Mouse (Mus musculus): ENCODE data around the gene Gpr156. TPM values are rescaled to one million over a fixed set of nuclear protein-coding genes. Genes with fewer than 3 reads are reported as not detected.
"Not testable (repeated sequence)": the region's sequence is repeated elsewhere in the genome, so short reads cannot be mapped to it uniquely, and the experiment has no call there.

Gpr156 gene
- total RNA-seq, 2 experiments from 2014 or later, result 0.74 to 0.81 TPM

DNA sequence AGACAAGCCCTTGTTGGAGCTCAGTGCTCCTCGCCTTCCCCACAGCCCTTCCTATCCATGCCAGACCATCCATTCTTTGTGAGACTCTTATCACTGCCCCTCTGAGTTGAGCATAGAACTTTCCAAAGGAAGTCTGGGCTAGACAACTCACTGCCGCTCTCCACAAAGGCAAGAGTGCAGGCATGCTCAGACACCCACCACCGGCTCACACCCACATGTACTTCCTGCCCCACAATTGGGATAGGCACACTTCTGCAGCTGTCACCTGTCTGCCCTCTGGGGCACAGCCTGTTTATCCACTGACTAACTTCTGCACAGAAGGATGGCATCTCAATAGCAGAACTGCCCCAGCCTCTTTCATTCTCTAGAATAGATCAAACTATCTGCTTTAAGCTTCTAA, 86.2 kb downstream of the Gpr156 start:
- no peak for DNase-seq (ENCODE audit: low spot score in 2 of 2)
- Histone ChIP-seq H3K27ac (no peak overlapping the region), H3K4me3 (no peak overlapping the region)
- TF ChIP-seq CTCF (conservative IDR thresholded peaks at IDR 0.05), result no peak

DNA sequence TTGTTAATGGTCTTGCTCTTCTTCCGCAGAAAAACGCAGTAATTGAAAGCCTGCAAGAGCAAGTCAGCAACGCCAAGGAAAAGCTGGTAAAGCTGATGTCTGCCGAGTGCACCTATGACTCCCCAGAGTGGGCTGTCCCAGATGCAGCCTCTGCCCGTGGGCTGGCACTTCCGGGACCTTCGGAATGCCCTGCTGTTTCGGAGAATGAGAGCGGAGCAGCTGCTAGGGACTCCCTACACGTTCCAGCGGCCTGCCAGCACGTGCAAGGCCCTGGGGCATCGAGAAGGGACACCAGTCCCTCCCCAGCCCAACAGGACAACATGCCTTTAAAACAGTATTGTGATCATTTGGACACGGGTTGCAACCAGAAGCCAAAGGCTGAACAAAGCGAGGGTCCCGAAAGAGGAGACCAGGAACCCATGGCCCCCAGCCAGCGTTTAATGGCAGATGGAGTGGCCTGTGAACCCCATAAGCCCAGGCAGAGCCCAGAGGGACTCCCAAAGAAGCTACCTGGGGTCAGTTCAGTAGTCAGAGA, 88.3 kb downstream of the Gpr156 start:
- no peak for DNase-seq (ENCODE audit: low spot score in 2 of 2)
- Histone ChIP-seq H3K27ac (no peak overlapping the region), H3K4me3 (no peak overlapping the region)
- no peak for TF ChIP-seq CTCF (conservative IDR thresholded peaks at IDR 0.05)

DNA sequence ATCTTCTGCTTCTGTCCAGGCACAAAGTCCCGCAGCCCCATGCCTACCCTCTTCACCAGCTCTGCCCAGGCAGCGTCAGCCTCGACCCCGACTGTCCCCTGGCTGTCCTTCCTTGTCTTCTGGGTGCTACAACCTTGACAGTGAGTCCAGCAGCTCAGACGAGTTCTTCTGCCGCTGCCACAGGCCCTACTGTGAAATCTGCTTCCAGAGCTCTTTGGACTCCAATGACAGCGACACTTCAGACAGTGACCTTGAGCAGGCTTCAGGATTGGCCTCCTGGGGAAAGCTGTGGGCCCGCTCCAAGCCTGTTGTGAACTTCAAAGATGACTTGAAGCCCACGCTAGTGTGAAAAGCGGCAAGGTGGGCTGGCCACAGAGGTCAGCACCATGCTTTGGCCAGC, 89.2 kb downstream of the Gpr156 start:
- no peak for TF ChIP-seq CTCF (conservative IDR thresholded peaks at IDR 0.05)
- Histone ChIP-seq H3K4me3 (no peak overlapping the region), H3K27ac (no peak overlapping the region)
- DNase-seq (ENCODE audit: low spot score in 2 of 2), result no peak

DNA sequence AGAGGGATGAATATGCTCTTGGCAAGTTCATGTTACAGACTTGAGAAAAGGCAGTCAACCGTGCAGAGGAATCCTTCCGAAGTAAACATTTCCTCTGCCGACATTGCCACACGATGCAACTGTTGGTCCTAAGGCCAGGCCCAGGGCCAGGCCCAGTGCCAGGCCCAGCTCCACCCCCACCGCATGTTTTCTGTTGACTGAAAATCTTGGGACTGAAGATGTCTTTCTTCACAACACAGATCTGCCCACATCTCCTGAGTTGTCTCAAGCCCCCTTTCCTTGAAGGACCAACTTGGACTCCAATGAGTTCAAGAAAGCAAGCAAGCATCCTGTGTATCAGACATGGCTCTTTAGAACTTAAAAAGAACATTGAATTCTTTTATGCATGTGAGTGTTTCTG, 92.1 kb downstream of the Gpr156 start:
- Histone ChIP-seq H3K27ac (no peak overlapping the region), H3K4me3 (no peak overlapping the region)
- no peak for TF ChIP-seq CTCF (conservative IDR thresholded peaks at IDR 0.05)
- no peak for DNase-seq (ENCODE audit: low spot score in 2 of 2)

DNA sequence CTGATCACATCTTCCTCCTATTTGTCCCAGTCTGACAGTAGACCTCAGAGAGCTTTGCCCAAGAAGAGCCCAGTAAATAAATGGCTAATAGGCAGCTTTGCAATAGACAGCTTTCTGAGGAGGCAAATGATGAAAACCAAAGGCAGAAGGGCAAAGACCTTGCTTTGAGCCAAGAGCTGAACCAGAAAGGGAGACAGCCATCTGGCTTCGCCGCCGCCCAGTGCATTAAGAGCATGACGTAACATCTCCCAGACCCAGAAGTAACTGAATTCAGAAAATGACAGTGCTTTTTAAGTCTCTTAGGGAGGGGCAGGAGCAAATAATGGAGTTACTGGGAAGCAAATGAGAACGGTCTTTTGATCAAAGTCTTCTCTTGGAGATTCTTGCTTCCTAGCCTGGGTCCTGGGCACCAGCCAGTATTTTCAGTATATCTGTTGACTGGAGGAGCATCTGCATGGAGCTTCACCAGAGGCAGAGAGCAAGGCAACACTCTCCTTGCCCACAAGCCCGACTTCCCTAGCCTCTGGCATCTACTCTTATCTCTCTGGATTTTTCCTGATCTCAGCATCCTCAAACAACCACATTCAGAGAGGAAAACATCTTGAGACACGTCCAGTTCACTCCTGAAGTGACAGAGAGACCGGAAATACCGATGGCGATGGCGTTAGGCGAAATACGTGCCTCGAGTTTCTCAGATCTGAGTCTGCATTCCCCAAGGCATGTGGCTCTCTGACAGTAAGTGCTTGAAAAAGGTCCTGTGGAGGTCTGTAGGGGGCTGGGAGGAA, 92.9 kb downstream of the Gpr156 start:
- no peak for TF ChIP-seq CTCF (conservative IDR thresholded peaks at IDR 0.05)
- Histone ChIP-seq H3K27ac (no peak overlapping the region), H3K4me3 (no peak overlapping the region)
- no peak for DNase-seq (ENCODE audit: low spot score in 2 of 2)

DNA sequence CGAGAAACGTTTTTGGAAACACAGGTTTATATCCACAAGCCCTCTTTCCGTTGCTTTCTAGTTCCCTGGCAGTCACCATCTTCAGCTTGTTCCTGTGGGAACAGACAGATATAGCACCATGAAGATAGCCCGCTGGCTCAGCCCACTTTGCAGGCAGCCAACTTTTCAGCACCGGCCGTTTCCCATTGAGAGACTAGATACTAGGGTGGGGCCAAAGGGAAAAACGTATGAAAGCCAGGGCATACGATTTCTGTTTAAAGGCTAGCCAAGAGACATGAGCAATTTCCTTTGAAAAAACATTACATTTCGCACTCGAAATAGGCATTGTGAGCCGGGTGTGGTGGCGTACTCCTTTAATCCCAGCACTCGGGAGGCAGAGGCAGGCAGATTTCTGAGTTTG, 95.2 kb downstream of the Gpr156 start:
- Histone ChIP-seq H3K4me3 (no peak overlapping the region), H3K27ac (no peak overlapping the region)
- TF ChIP-seq CTCF (conservative IDR thresholded peaks at IDR 0.05), result no peak
- DNase-seq (ENCODE audit: low spot score in 2 of 2), result no peak

DNA sequence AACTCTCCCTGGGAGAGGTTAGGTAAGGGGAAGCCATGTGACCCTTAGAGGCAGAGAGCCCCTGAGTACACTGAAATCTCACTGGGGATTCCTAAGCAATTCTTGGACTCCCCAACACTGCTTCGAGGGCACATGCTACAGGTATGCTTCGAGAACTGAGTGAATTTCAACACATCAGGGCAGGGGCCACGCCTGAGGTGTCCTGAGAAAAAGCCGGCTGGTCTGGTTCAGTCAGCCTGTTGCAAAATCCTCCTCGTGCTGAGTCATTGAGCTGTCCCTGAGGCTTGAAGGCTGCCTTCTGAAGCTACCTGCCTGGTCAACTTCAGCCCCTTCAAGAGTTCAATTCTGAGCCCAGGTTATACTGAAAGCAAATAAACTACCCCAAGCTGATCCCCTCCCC, 96.1 kb downstream of the Gpr156 start:
- Histone ChIP-seq H3K27ac (no peak overlapping the region), H3K4me3 (no peak overlapping the region)
- TF ChIP-seq CTCF (conservative IDR thresholded peaks at IDR 0.05), result no peak
- no peak for DNase-seq (ENCODE audit: low spot score in 2 of 2)

DNA sequence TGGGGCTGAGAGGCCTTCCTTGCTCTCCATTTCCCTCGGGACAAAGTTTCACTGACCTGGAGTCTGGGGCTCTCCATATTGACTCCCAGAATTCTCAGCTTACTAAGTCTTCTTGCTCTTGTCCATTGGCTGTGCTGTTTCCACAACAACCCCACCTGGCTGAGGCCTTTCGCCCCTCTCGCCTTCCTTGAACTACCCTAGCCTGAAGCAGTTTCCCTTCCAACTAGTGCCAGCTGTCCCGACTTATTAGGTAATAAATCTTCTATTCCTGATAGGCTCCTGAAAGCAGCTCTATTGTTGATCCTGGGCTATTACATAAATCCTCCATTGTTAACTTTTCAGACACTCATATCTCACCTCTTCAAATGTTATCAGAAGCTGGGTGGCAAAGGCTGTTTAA, 96.6 kb downstream of the Gpr156 start:
- Histone ChIP-seq H3K27ac (no peak overlapping the region), H3K4me3 (no peak overlapping the region)
- TF ChIP-seq CTCF (conservative IDR thresholded peaks at IDR 0.05), result no peak
- no peak for DNase-seq (ENCODE audit: low spot score in 2 of 2)

DNA sequence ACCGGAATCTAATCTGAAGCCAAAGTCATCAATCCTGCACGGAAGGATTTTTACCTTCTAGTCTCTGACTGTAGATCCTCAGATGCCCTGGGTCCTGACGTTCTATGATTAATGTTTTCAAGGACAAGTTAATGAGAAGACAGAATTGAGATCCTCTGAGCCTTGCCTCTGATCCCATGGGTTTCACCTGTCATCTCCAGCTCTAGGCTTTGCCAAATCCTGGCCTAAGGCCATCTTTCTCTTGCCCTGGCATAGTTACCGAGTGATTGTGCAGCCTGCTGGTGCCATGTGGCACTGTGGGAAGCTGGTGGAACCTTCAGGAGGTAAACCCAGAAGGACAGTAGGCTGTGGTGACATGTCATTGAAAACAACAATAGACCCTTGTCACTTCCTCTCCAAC, 98.7 kb downstream of the Gpr156 start:
- H3K27ac ChIP-seq, result no peak overlapping the region
- TF ChIP-seq CTCF (conservative IDR thresholded peaks at IDR 0.05), result no peak
- no peak overlapping the region for H3K4me3 ChIP-seq
- no peak for DNase-seq (ENCODE audit: low spot score in 2 of 2)

DNA sequence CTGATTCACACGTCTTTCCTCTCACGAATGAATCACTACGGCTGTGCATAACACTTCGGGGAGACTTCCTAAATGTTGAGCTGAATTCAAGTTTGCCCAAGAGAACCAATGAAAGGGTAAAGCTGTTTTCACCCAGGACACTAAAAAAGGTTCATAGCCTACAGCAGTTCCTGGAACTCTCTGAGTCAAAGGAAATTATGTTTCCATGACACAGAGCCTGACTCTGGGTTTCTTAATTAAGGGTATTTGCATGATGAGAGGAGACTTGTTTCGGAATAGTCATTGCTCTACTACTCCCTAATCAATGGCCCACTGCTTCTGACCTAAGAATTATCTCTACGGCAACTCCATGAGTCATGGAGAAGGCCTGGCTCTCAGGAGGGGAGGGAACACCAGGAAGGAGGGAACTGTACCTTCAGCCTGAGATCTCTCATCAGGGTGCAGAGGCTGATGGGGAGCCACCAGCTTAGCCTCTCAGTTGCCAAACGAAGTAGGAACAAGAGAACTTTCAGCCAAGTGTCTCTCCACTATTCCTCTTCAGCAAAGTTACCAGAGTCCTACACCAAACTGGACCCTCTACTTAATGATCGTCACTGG, 100.7 kb downstream of the Gpr156 start:
- no peak overlapping the region for H3K4me3 ChIP-seq
- H3K27ac ChIP-seq, result no peak overlapping the region
- TF ChIP-seq CTCF (conservative IDR thresholded peaks at IDR 0.05), result no peak
- no peak for DNase-seq (ENCODE audit: low spot score in 2 of 2)

DNA sequence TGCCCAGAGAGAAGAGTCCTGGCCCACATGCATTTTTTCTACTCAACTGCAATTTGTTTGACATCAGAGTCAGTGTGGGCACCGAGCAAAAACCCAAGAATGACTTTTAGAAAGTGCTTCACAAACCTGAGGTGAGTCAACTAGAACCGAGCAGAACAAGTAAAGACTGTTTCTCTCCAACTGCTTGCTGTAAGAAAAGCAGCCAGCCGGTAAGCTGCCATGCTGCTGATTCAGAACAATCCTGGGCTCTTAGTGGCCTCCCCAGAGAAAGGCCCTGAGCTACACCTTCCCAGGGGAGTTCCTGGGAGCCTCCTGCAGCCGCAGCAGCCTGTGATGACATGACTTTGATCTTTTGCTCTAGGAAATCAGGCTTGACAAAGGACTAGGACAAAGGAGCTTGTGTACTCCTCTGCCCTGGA, 101.7 kb downstream of the Gpr156 start:
- H3K27ac ChIP-seq, result no peak overlapping the region
- DNase-seq (ENCODE audit: low spot score in 2 of 2), result no peak
- no peak for TF ChIP-seq CTCF (conservative IDR thresholded peaks at IDR 0.05)
- no peak overlapping the region for H3K4me3 ChIP-seq

DNA sequence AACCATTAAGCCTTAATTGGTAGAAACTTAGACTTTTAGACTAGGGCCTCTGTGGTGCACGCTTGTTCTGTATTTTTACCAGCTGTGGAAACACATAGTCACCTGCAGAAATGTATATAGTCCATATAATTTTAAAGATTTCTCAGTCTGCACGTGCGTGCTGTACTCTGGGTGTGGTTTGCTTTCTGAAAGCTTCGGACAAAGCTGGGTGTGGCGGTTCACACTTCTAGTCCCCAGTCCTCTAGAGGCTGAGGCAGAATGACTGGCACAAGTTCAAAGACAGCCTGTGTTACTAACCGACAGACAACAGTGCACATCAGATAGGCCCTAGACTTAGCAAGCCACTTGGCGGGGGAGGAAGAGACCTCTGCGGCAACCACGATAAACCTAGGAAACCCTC, 116.3 kb downstream of the Gpr156 start:
- Histone ChIP-seq H3K4me3 (no peak overlapping the region), H3K27ac (0 out of 2 replicates have a peak overlapping the region, but pooled peaks have one; percentile 36)
- TF ChIP-seq CTCF (conservative IDR thresholded peaks at IDR 0.05), result no peak
- DNase-seq (ENCODE audit: low spot score in 2 of 2), result no peak

DNA sequence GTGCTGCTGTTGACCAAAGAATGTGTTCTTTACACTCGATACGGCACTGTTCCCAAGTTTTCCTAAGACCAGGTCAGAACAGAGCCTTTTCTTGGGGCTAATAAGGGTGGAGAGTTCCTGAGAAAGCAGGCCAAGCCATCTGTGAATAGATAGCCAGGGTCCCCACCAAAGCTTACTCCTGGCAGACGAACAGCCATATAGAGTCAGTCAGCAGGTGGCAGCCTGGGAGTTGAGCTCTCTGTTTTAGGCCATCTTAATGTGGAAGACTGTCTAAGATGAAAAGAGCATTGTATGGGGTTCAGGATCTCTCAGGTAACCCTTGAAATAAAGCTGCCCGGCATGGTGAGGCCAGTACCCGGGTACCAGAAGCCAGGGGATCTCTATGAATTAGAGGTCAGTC, 116.8 kb downstream of the Gpr156 start:
- peak; percentile 58 for TF ChIP-seq CTCF (conservative IDR thresholded peaks at IDR 0.05)

DNA sequence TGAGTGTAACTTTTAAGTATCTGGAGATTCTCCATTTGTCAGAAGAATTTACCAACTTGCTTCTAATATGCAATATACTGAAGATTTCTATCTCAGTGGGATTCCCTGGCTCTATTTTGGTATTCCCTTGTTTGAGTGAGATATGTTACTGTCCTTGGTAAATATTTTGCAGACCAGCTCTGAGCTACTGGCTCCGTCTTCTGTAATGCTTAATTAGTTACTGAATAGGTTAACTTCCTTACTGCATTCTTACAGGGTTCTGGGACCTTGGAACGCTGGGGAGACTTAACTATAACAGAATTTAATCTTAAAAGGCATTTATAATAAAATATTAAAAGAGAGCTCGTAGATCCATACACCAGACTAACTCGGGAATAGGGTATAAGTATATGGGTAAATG, 121.8 kb downstream of the Gpr156 start:
- DNase-seq (ENCODE audit: low spot score in 2 of 2); H3K27ac ChIP-seq; H3K4me3 ChIP-seq: not testable (repeated sequence)

More for the DNA sequence above, 116.8 kb downstream of the Gpr156 start:
- DNase-seq (ENCODE audit: low spot score in 2 of 2), result no peak
- 0 out of 2 replicates have a peak overlapping the region, but pooled peaks have one; percentile 36 for H3K27ac ChIP-seq
- H3K4me3 ChIP-seq, result no peak overlapping the region

Measured in layer of hippocampus, adult 2 months (tissue).